Mouse (Mus musculus) cerebellum, adult 2 months (tissue): Measurements from ENCODE around the gene Xpr1.

ENCODE experiments used
- CTCF ChIP-seq: fragments of 200-500 bp; IDR thresholded peaks from 2 replicates; pipeline ENCODE4 v1.5.1; 2011; ENCODE audit warnings: low read depth, mild to moderate bottlenecking, control low read depth, low read length, moderate library complexity, borderline replicate concordance; ENCODE audit not compliant: insufficient read depth
- POLR2A ChIP-seq: fragments of 200-500 bp; IDR thresholded peaks from 2 replicates; pipeline ENCODE4 v1.6.1; 2011; ENCODE audit warnings: low read length, control low read depth, borderline replicate concordance; ENCODE audit not compliant: insufficient read depth

DNA sequence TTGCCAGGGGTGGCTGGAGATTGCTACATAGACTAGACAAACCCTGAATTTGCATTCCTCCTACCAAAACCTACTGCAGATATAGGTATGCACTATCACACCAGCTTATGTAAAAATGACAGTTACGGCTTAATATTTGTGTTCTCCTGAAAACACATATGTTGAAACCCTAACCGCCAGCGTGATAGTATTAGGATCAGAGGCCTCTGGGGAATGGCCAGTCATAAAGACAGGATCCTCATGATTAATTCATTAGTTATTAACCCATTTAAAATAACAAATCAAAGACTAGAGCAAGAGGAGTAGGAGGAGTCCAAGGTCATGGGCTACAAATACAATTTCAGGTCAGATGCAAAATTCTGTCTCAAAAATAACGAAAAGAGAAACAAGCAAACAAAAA is 50.8 kb downstream of the Xpr1 start:
- TF ChIP-seq POLR2A (no peak), CTCF (no peak)
